7 mouse cellular contexts compared by ENCODE assay signal in genomic region chr10:54074609-54075421, GRCm38 (mm10). TPM values are rescaled to one million over a fixed set of nuclear protein-coding genes. Genes with fewer than 3 reads are reported as not detected.
DNase-seq lines count a peak whose midpoint lies in the region; ATAC-seq lines count a peak whose summit lies in the region.

No protein-coding gene starts in this region.

- H3K4me1 ChIP-seq in heart, embryonic 13.5 days: peaks cover 55% of the 10 kb centered on the region
- H3K4me1 ChIP-seq in midbrain, embryonic 12.5 days: peaks cover 4% of the 10 kb centered on the region; the same call in 1 of the 2 replicates

- H3K9me3 ChIP-seq in heart, embryonic 13.5 days: no peaks in the 10 kb centered on the region
- H3K9me3 ChIP-seq in midbrain, embryonic 12.5 days: no peaks in the 10 kb centered on the region

- under 1% methylated on average over 73 of the region's 73 CpGs for WGBS in heart, embryonic 13.5 days
- under 1% methylated on average over 72 of the region's 73 CpGs for WGBS in midbrain, embryonic 12.5 days

- H3K27ac ChIP-seq in heart, embryonic 13.5 days (replicated peaks): peak overlapping the region; percentile 61
- no peak overlapping the region for H3K27ac ChIP-seq in midbrain, embryonic 12.5 days (replicated peaks)

- intact Hi-C loops in left cerebral cortex, postnatal 4 days (cut with DNase I): no loop called here

- DNase-seq in CD8-positive naive resting alpha-beta T cell, adult 2 months (ENCODE audit: low read depth in 2 of 2, low spot score in 2 of 2): peak; percentile 38 to 48
- DNase-seq in T-cell, adult 2 months (ENCODE audit: low spot score): peak; percentile 49
- peak; percentile 69 for DNase-seq in embryo, embryonic 9.5 days (ENCODE audit: extremely low spot score)
- peak; percentile 47 for DNase-seq in left cerebral cortex, postnatal 4 days
- DNase-seq in spleen, postnatal 36 days (ENCODE audit: low spot score in 2 of 2): peak; percentile 47 to 49

- H3K9ac ChIP-seq in heart, embryonic 13.5 days: peak overlapping the region; percentile 91
- peak overlapping the region; percentile 61 for H3K9ac ChIP-seq in midbrain, embryonic 12.5 days (replicated peaks)

- peak overlapping the region; percentile 90 for H3K4me3 ChIP-seq in heart, embryonic 13.5 days
- H3K4me3 ChIP-seq in midbrain, embryonic 12.5 days: peak overlapping the region; percentile 67

- no peak for ATAC-seq in heart, embryonic 13.5 days (ENCODE audit: extremely low read depth, insufficient number of reproducible peaks, low FRiP score, low TSS enrichment)
- peak; percentile 61 for ATAC-seq in midbrain, embryonic 12.5 days (ENCODE audit: low FRiP score, low read depth)

- no peaks in the 10 kb centered on the region for H3K27me3 ChIP-seq in heart, embryonic 13.5 days (replicated peaks)
- H3K27me3 ChIP-seq in midbrain, embryonic 12.5 days: peaks cover 32% of the 10 kb centered on the region

- no peaks in the 10 kb centered on the region for H3K36me3 ChIP-seq in heart, embryonic 13.5 days
- no peaks in the 10 kb centered on the region for H3K36me3 ChIP-seq in midbrain, embryonic 12.5 days

- peak overlapping the region; percentile 90 for H3K4me2 ChIP-seq in heart, embryonic 13.5 days
- H3K4me2 ChIP-seq in midbrain, embryonic 12.5 days (replicated peaks): peak overlapping the region; percentile 98

RNA-seq across cellular contexts. Expression of gene Man1a, which starts 1.6 kb away (rescaled TPM):
- polyA plus RNA-seq in heart, embryonic 13.5 days (2015; fragmentation: Nextera tagmentation; extraction: Ambion mirVana): 4.2 and 4.3 TPM in 2 replicates
- total RNA-seq in left cerebral cortex, postnatal 4 days (2021): 10 to 100 TPM; 21.1 to 21.7 TPM
- 2.6 and 2.9 TPM in 2 replicates for polyA plus RNA-seq in midbrain, embryonic 12.5 days (2016; fragmentation: Nextera tagmentation; extraction: Ambion mirVana)
